Mouse (Mus musculus) brain, embryonic 14.5 days (tissue): ENCODE measurements around the gene Pm20d1.

Experiments
- CTCF ChIP-seq: fragments of 200-500 bp; IDR thresholded peaks from 2 replicates; pipeline ENCODE4 v1.5.1; 2012; ENCODE audit warnings: inconsistent platforms, mild to moderate bottlenecking, moderate library complexity, borderline replicate concordance; ENCODE audit not compliant: insufficient read depth, insufficient read length; ENCODE audit errors: extremely low read depth
- POLR2A ChIP-seq: fragments of 200-500 bp; IDR thresholded peaks from 2 replicates; pipeline ENCODE4 v1.6.1; 2012; ENCODE audit warnings: mild to moderate bottlenecking, inconsistent platforms, borderline replicate concordance; ENCODE audit not compliant: poor library complexity, insufficient read depth, insufficient read length, severe bottlenecking; ENCODE audit errors: extremely low read depth

- TF ChIP-seq CTCF: no peak
- no peak for TF ChIP-seq POLR2A
Measured at GRCm38 (mm10) chr1:131861811-131862210, 64.6 kb downstream of the Pm20d1 start.
